Mouse (Mus musculus): ENCODE measurements at regions not wholly inside any gene's neighbourhood (a gene's known extent, or its start where the extent isn't known, plus 50 kb on each side); places are given as distances from the start of the nearest gene placed in this dataset.

DNA sequence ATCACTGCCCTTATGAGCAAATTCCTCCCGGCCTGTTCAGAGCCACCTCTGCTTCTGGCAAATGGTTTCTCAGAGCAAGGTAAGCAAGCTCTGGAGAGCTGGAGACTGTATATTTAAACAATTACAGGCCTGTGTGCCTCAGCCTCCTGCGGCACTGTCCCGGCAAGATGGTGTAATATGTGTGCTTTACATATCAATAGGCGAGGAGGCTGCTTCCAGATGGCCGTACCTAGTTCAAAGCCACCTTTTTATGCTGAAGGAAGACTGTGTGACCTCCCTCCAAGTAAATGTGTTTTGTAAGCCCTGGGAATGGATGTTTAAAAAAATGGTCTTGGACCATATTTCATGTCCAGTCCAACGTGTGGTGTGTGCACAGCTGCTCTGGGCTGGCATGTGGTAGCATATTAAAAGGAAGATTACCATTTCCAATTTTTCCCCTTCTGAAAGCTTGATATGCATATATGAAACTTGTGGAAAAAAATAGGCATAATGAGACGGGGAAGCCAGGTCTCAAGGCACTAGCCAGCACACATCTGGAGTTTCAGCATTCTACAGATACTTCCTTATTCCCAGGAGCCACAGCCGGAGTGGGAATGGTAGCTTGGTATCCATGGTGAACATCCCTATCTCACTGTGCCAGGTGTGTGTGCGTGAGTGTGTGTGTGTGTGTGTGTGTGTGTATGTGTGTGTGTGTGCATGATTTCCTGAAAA, 717.6 kb upstream of the Car8 start:
- no peaks in the 10 kb centered on the region for H3K36me3 ChIP-seq (ENCODE audit: control insufficient read depth, insufficient read depth, low read length)
- no peak overlapping the region for H3K9ac ChIP-seq (ENCODE audit: low read length)
- peak overlapping the region; percentile 33; the same call in 1 of the 2 replicates for H3K27ac ChIP-seq (ENCODE audit: low read depth, low read length)
- peaks cover 38% of the 10 kb centered on the region for H3K4me1 ChIP-seq (ENCODE audit: control insufficient read depth, insufficient read depth, low read length)
- WGBS = 32% methylated on average over 9 of the region's 9 CpGs
- no peak overlapping the region for H3K4me2 ChIP-seq (ENCODE audit: low read length)
- H3K9me3 ChIP-seq (replicated peaks; ENCODE audit: control insufficient read depth, low read length) = no peaks in the 10 kb centered on the region
- H3K27me3 ChIP-seq (replicated peaks; ENCODE audit: control insufficient read depth, insufficient read depth, low read length) = no peaks in the 10 kb centered on the region
- H3K4me3 ChIP-seq (ENCODE audit: low read depth, low read length) = no peak overlapping the region
- ATAC-seq (peak; percentile 47), DNase-seq (ENCODE audit: low spot score) (peak; percentile 54)

DNA sequence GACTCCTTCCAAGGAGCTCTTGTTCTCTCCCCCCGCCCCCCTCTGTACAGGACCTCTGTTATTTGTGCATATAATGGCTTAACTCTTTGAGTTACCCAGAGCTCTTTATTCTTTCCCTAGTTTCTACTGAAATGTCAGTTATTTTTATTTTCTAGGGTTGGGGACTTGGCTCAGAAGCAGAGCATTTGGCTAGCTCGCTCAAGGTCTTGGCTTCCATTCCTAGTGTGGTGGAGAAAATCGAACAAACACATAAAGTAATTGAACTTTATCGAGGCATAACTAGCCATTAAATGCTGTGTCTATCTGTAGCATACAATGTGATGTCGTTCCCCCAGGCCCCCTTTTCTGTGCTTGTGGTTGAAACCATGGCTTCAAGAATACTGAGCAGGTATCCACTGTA, 716.5 kb upstream of the Car8 start:
- no peak overlapping the region for H3K9ac ChIP-seq (ENCODE audit: low read length)
- H3K4me1 ChIP-seq (ENCODE audit: control insufficient read depth, insufficient read depth, low read length) = peaks cover 38% of the 10 kb centered on the region
- H3K27ac ChIP-seq (ENCODE audit: low read depth, low read length) = no peak overlapping the region
- H3K27me3 ChIP-seq (replicated peaks; ENCODE audit: control insufficient read depth, insufficient read depth, low read length) = no peaks in the 10 kb centered on the region
- ATAC-seq = no peak
- H3K36me3 ChIP-seq (ENCODE audit: control insufficient read depth, insufficient read depth, low read length) = no peaks in the 10 kb centered on the region
- H3K4me2 ChIP-seq (ENCODE audit: low read length) = no peak overlapping the region
- 70% methylated on average over 5 of the region's 5 CpGs for WGBS
- H3K9me3 ChIP-seq (replicated peaks; ENCODE audit: control insufficient read depth, low read length) = no peaks in the 10 kb centered on the region
- no peak for DNase-seq (ENCODE audit: low spot score)
- H3K4me3 ChIP-seq (ENCODE audit: low read depth, low read length) = no peak overlapping the region

DNA sequence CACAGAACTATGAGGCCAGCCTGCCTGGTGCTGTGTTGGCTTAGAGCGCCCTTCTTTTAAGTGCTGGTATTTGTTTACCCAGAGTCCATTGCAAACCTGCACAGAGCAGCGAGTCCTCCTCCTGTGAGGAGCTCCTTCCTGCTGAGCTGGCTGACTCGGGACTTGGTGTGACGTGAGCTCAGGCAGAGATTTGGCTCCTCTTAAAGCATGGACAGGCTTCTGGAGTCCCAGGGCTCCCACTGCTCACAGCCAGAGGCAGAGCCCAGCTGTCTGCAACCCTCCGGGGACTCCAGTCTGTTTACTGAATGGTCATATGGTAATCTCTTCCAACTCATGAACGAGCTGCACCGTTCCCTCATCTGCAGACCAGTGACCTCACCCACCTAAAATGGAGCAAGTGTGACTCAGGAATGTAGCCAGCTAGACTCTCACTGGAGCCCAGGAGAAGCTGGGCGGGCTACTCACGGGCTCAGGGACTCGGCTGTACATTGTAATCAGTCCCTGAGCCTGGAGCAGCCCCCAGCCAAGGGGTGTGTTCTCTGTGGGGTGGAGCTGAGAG, 715.6 kb upstream of the Car8 start:
- H3K4me2 ChIP-seq (ENCODE audit: low read length) = no peak overlapping the region

DNA sequence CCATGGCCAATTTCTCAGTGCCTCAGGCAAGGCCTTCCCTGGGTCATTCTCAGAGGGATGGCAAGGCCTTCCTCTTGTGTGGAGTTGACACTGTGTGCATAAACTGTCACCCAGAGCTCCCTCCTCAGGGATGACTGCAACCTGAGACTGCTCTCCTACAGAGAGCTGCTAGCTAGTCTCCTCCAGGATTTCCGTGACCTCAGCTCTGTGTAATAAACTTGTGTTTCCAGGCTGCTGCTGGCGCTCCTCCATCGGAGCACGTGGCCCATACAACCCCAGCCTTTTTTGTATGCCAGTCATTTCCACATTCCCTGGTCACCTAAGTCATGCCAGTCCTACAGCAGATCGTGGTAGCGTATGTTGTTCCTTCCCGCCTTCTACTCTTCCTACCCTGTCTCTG, 714.3 kb upstream of the Car8 start:
- no peaks in the 10 kb centered on the region for H3K27me3 ChIP-seq (replicated peaks; ENCODE audit: control insufficient read depth, insufficient read depth, low read length)
- WGBS = 88% methylated on average over 7 of the region's 7 CpGs
- no peak overlapping the region for H3K27ac ChIP-seq (ENCODE audit: low read depth, low read length)
- no peaks in the 10 kb centered on the region for H3K9me3 ChIP-seq (replicated peaks; ENCODE audit: control insufficient read depth, low read length)
- ATAC-seq = no peak
- H3K4me1 ChIP-seq (ENCODE audit: control insufficient read depth, insufficient read depth, low read length) = peaks cover 36% of the 10 kb centered on the region
- DNase-seq (ENCODE audit: low spot score) = no peak
- H3K36me3 ChIP-seq (ENCODE audit: control insufficient read depth, insufficient read depth, low read length) = no peaks in the 10 kb centered on the region
- H3K4me2 ChIP-seq (ENCODE audit: low read length) = no peak overlapping the region
- H3K4me3 ChIP-seq (ENCODE audit: low read depth, low read length) = no peak overlapping the region
- no peak overlapping the region for H3K9ac ChIP-seq (ENCODE audit: low read length)

More for the DNA sequence above, 715.6 kb upstream of the Car8 start:
- DNase-seq (ENCODE audit: low spot score) = no peak
- WGBS = 19% methylated on average over 10 of the region's 10 CpGs
- Histone ChIP-seq H3K36me3 (ENCODE audit: control insufficient read depth, insufficient read depth, low read length) (no peaks in the 10 kb centered on the region), H3K4me1 (ENCODE audit: control insufficient read depth, insufficient read depth, low read length) (peaks cover 40% of the 10 kb centered on the region), H3K4me3 (ENCODE audit: low read depth, low read length) (no peak overlapping the region), H3K27me3 (replicated peaks; ENCODE audit: control insufficient read depth, insufficient read depth, low read length) (no peaks in the 10 kb centered on the region), H3K9me3 (replicated peaks; ENCODE audit: control insufficient read depth, low read length) (no peaks in the 10 kb centered on the region), H3K9ac (ENCODE audit: low read length) (0 out of 2 replicates have a peak overlapping the region, but pooled peaks have one; percentile 1), H3K27ac (ENCODE audit: low read depth, low read length) (no peak overlapping the region)
- ATAC-seq = peak; percentile 38; the same call in 1 of the 2 replicates

DNA sequence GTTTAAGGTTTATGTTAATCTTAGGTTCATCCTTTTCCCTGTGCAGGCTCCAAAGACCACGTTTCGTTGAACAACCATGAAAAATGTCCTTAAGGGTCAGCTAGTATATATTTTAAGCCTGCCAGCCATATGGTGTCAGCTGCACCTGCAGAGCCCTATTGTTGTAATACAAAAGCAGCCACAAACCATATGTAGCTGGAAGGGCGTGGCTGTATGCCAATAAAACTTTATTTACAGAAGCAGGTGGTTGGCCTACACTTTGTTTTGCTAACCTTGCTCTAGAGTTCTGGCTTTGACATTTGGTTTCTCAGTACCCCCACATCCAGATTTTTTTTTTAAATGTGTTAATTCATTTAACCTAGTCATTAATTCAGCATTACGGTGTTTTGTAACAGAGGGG, 711.1 kb upstream of the Car8 start:
- 55% methylated on average over 4 of the region's 4 CpGs for WGBS
- no peak for ATAC-seq

DNA sequence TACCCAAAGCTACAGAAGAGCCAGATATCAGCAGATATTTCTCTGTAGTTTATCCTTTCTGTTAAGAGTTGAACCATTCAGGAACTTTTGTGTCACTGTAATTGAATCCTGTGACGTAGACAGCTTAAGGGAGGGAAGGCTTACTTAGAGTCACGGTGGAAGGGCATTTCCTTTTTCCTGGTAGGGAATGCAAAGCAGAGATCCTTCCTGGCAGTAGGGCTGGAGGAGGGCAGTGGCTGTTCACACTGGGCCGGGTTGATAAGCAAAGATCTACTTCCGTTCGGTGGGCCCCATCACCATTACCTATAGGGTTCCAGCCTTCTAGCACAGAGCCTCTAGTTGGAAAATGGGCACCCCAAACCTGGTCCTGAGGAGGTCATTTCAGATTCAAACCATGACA, 710.7 kb upstream of the Car8 start:
- Histone ChIP-seq H3K27ac (ENCODE audit: low read depth, low read length) (no peak overlapping the region), H3K4me1 (ENCODE audit: control insufficient read depth, insufficient read depth, low read length) (peaks cover 8% of the 10 kb centered on the region), H3K9ac (ENCODE audit: low read length) (no peak overlapping the region), H3K27me3 (replicated peaks; ENCODE audit: control insufficient read depth, insufficient read depth, low read length) (no peaks in the 10 kb centered on the region), H3K4me2 (ENCODE audit: low read length) (no peak overlapping the region), H3K9me3 (replicated peaks; ENCODE audit: control insufficient read depth, low read length) (no peaks in the 10 kb centered on the region), H3K36me3 (ENCODE audit: control insufficient read depth, insufficient read depth, low read length) (no peaks in the 10 kb centered on the region), H3K4me3 (ENCODE audit: low read depth, low read length) (no peak overlapping the region)
- ATAC-seq (no peak), DNase-seq (ENCODE audit: low spot score) (no peak)
- 67% methylated on average over 5 of the region's 5 CpGs for WGBS

More for the DNA sequence above, 711.1 kb upstream of the Car8 start:
- no peak overlapping the region for H3K27ac ChIP-seq (ENCODE audit: low read depth, low read length)
- no peak overlapping the region for H3K9ac ChIP-seq (ENCODE audit: low read length)
- no peak overlapping the region for H3K4me2 ChIP-seq (ENCODE audit: low read length)
- no peaks in the 10 kb centered on the region for H3K9me3 ChIP-seq (replicated peaks; ENCODE audit: control insufficient read depth, low read length)
- no peaks in the 10 kb centered on the region for H3K36me3 ChIP-seq (ENCODE audit: control insufficient read depth, insufficient read depth, low read length)
- DNase-seq (ENCODE audit: low spot score) = no peak
- H3K27me3 ChIP-seq (replicated peaks; ENCODE audit: control insufficient read depth, insufficient read depth, low read length) = no peaks in the 10 kb centered on the region
- no peak overlapping the region for H3K4me3 ChIP-seq (ENCODE audit: low read depth, low read length)
- peaks cover 12% of the 10 kb centered on the region for H3K4me1 ChIP-seq (ENCODE audit: control insufficient read depth, insufficient read depth, low read length)

DNA sequence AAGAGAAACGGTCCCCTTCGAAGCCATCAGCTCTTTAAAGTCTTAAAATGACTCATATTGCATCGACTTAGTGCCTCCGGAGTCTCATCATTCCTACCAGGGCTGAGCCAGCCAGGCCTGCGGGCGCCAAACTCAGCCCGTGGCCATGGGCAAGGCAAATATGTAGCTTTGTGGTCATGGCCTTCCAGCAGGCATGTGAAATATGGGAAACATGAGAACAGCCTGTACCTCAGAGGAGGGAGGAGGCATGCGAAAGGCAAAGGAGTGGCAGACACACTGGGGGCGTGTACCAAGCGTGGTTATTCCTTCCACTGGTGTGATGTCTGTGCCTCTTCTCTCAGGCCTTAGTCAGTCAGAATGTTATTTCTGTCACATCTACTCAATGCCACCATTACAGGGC, 706.3 kb upstream of the Car8 start:
- Histone ChIP-seq H3K4me2 (ENCODE audit: low read length) (no peak overlapping the region), H3K27me3 (replicated peaks; ENCODE audit: control insufficient read depth, insufficient read depth, low read length) (no peaks in the 10 kb centered on the region), H3K9ac (ENCODE audit: low read length) (no peak overlapping the region), H3K9me3 (replicated peaks; ENCODE audit: control insufficient read depth, low read length) (no peaks in the 10 kb centered on the region), H3K27ac (ENCODE audit: low read depth, low read length) (no peak overlapping the region), H3K4me3 (ENCODE audit: low read depth, low read length) (no peak overlapping the region), H3K36me3 (ENCODE audit: control insufficient read depth, insufficient read depth, low read length) (no peaks in the 10 kb centered on the region), H3K4me1 (ENCODE audit: control insufficient read depth, insufficient read depth, low read length) (peaks cover 7% of the 10 kb centered on the region; the same call in 1 of the 2 replicates)
- DNase-seq (ENCODE audit: low spot score) (no peak), ATAC-seq (no peak)
- 96% methylated on average over 10 of the region's 10 CpGs for WGBS

DNA sequence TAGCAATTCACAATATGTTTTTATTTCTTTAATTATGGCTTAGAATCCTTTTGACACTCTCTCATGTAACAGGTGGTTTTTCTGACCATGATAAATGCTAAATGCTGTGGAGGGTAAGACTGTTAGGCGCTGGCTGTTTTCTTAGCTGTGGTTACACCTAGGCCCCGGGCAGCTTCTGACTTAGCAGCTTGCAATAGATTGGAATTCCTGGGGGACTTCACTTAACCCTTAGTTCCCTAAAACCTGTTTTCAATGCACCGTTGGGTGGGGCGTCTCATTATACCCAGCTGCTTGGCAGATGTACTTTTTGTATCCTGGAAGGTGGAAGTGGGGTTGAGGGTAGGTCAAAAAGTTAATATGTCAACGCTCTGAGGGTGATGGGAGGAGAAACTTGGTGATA, 704.2 kb upstream of the Car8 start:
- no peak overlapping the region for H3K9ac ChIP-seq (ENCODE audit: low read length)
- H3K4me1 ChIP-seq (ENCODE audit: control insufficient read depth, insufficient read depth, low read length) = peaks cover 4% of the 10 kb centered on the region; the same call in 1 of the 2 replicates
- DNase-seq (ENCODE audit: low spot score) = no peak
- no peak overlapping the region for H3K4me2 ChIP-seq (ENCODE audit: low read length)
- no peaks in the 10 kb centered on the region for H3K9me3 ChIP-seq (replicated peaks; ENCODE audit: control insufficient read depth, low read length)
- ATAC-seq = no peak
- no peak overlapping the region for H3K27ac ChIP-seq (ENCODE audit: low read depth, low read length)
- no peak overlapping the region for H3K4me3 ChIP-seq (ENCODE audit: low read depth, low read length)
- no peaks in the 10 kb centered on the region for H3K27me3 ChIP-seq (replicated peaks; ENCODE audit: control insufficient read depth, insufficient read depth, low read length)
- WGBS = 65% methylated on average over 5 of the region's 5 CpGs
- no peaks in the 10 kb centered on the region for H3K36me3 ChIP-seq (ENCODE audit: control insufficient read depth, insufficient read depth, low read length)

DNA sequence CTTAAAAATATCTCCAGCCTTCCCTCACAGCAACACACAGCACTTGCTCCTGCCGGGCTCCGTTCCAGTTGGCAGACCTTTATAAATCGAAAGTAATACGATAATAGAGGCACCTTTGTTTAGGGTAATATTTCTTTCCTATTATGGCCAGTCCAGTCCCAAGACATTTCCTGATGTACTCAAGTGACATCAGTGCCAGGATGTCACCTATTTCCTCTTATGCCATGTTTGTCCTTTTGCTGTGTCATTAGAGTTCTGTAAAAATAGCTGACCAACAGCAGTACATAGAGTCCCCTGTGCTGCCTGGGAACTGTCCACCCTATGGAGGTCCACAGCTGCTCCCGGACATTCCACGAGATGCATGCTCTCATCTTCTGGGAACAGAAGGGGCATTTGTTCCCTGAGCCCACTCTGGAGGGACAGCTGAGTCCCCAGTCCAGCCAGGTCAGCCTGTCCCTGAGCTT, 700.1 kb upstream of the Car8 start:
- Histone ChIP-seq H3K4me1 (ENCODE audit: control insufficient read depth, insufficient read depth, low read length) (peaks cover 4% of the 10 kb centered on the region; the same call in 1 of the 2 replicates), H3K36me3 (ENCODE audit: control insufficient read depth, insufficient read depth, low read length) (no peaks in the 10 kb centered on the region), H3K27me3 (replicated peaks; ENCODE audit: control insufficient read depth, insufficient read depth, low read length) (no peaks in the 10 kb centered on the region), H3K9ac (ENCODE audit: low read length) (no peak overlapping the region), H3K4me3 (ENCODE audit: low read depth, low read length) (no peak overlapping the region), H3K9me3 (replicated peaks; ENCODE audit: control insufficient read depth, low read length) (no peaks in the 10 kb centered on the region), H3K27ac (ENCODE audit: low read depth, low read length) (no peak overlapping the region), H3K4me2 (ENCODE audit: low read length) (no peak overlapping the region)
- ATAC-seq (0 out of 2 replicates have a peak, but pooled peaks have one; percentile 23), DNase-seq (ENCODE audit: low spot score) (no peak)
- WGBS = 81% methylated on average over 6 of the region's 6 CpGs
